Mouse (Mus musculus): Measurements from ENCODE around the gene Kdm5a. TPM values are rescaled to one million over a fixed set of nuclear protein-coding genes. Genes with fewer than 3 reads are reported as not detected.

Gene Kdm5a
- polyA plus RNA-seq, 1 experiment from 2014 or later = 39.4 TPM

GRCm38 (mm10) chr6:120356951-120357945 is 6.7 kb upstream of the Kdm5a start:
- H3K4me2 ChIP-seq (ENCODE audit: low read depth, low read length) = peak overlapping the region; percentile 77
- peak overlapping the region; percentile 75 for H3K9ac ChIP-seq (ENCODE audit: low read length)
- H3K9me3 ChIP-seq (replicated peaks; ENCODE audit: control insufficient read depth, low read length) = no peaks in the 10 kb centered on the region
- H3K27me3 ChIP-seq (ENCODE audit: control insufficient read depth, insufficient read depth, low read length) = no peaks in the 10 kb centered on the region
- H3K36me3 ChIP-seq (ENCODE audit: control insufficient read depth, insufficient read depth, low read length) = no peaks in the 10 kb centered on the region
- ATAC-seq (ENCODE audit: insufficient read depth, low FRiP score) = peak; percentile 98
- H3K27ac ChIP-seq (ENCODE audit: low read length) = peak overlapping the region; percentile 86
- WGBS = under 1% methylated on average over 31 of the region's 31 CpGs
- H3K4me3 ChIP-seq (replicated peaks; ENCODE audit: low read length) = peak overlapping the region; percentile 68
- H3K4me1 ChIP-seq (ENCODE audit: control insufficient read depth, insufficient read depth, low read length) = peaks cover 6% of the 10 kb centered on the region

DNA sequence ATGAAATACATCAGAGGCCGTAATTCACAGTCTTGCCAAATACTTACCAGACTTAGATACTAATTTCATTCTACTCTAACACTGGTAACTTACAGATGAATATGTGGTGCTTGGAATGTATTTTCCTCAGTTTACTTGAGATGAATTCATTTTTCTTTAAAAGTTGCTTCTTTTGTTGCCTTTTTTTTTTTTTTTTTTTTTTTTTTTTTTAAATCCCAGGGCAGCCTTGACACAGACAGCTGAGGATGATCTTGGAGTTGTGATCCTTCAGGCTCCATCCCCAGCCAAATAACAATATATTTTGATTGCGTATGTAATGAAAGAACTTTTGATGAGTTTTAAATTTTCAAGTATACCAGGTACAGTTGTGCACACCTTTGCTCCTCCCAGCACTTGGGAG is 1.8 kb upstream of the Kdm5a start:
- peaks cover 9% of the 10 kb centered on the region; the same call in 1 of the 2 replicates for H3K4me1 ChIP-seq (ENCODE audit: control insufficient read depth, insufficient read depth, low read length)
- WGBS = 97% methylated on average over 2 of the region's 2 CpGs
- no peak overlapping the region for H3K4me3 ChIP-seq (replicated peaks; ENCODE audit: low read length)
- 0 out of 2 replicates have a peak, but pooled peaks cover under 1% of the 10 kb centered on the region for H3K36me3 ChIP-seq (ENCODE audit: control insufficient read depth, insufficient read depth, low read length)
- no peak for ATAC-seq (ENCODE audit: insufficient read depth, low FRiP score)
- H3K4me2 ChIP-seq (ENCODE audit: low read depth, low read length) = no peak overlapping the region
- H3K9ac ChIP-seq (ENCODE audit: low read length) = no peak overlapping the region
- H3K9me3 ChIP-seq (replicated peaks; ENCODE audit: control insufficient read depth, low read length) = no peaks in the 10 kb centered on the region
- no peaks in the 10 kb centered on the region for H3K27me3 ChIP-seq (ENCODE audit: control insufficient read depth, insufficient read depth, low read length)
- no peak overlapping the region for H3K27ac ChIP-seq (ENCODE audit: low read length)

- H3K27me3 ChIP-seq (ENCODE audit: control insufficient read depth, insufficient read depth, low read length) = no peaks in the 10 kb centered on the region
- peak overlapping the region; percentile 99 for H3K27ac ChIP-seq (ENCODE audit: low read length)
- no peaks in the 10 kb centered on the region for H3K9me3 ChIP-seq (replicated peaks; ENCODE audit: control insufficient read depth, low read length)
- peak overlapping the region; percentile 91 for H3K9ac ChIP-seq (ENCODE audit: low read length)
- 19% methylated on average over 15 of the region's 15 CpGs for WGBS
- peak; percentile 10; the same call in 1 of the 2 replicates for ATAC-seq (ENCODE audit: insufficient read depth, low FRiP score)
- 0 out of 2 replicates have a peak, but pooled peaks cover 3% of the 10 kb centered on the region for H3K36me3 ChIP-seq (ENCODE audit: control insufficient read depth, insufficient read depth, low read length)
- H3K4me1 ChIP-seq (ENCODE audit: control insufficient read depth, insufficient read depth, low read length) = peaks cover 9% of the 10 kb centered on the region; the same call in 1 of the 2 replicates
- peak overlapping the region; percentile 78 for H3K4me2 ChIP-seq (ENCODE audit: low read depth, low read length)
- peak overlapping the region; percentile 59 for H3K4me3 ChIP-seq (replicated peaks; ENCODE audit: low read length)
Measured at GRCm38 (mm10) chr6:120362774-120363687, 893 bp upstream of the Kdm5a start.

DNA sequence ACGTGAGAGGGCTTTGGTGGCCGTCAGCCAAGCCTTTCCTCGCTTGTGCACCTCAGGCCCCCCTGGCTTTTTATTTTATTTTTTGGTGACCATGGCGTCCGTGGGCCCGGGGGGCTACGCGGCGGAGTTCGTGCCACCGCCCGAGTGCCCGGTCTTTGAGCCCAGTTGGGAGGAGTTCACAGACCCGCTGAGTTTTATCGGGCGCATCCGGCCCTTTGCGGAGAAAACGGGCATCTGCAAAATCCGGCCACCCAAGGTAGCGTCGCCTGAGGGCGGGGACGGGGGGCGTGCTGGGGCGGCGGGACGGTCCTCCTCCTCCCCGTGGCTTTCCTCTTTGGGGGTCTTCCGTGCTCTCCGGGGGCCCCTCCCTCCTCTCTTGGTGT is 590 bp downstream of the Kdm5a start:
- no peaks in the 10 kb centered on the region for H3K27me3 ChIP-seq (ENCODE audit: control insufficient read depth, insufficient read depth, low read length)
- H3K36me3 ChIP-seq (ENCODE audit: control insufficient read depth, insufficient read depth, low read length) = peaks cover 16% of the 10 kb centered on the region; the same call in 1 of the 2 replicates
- peaks cover 9% of the 10 kb centered on the region; the same call in 1 of the 2 replicates for H3K4me1 ChIP-seq (ENCODE audit: control insufficient read depth, insufficient read depth, low read length)
- whole genome bisulfite sequencing = under 1% methylated on average over 31 of the region's 31 CpGs
- peak overlapping the region; percentile 91 for H3K9ac ChIP-seq (ENCODE audit: low read length)
- 0 out of 2 replicates have a peak, but pooled peaks have one; percentile 6 for ATAC-seq (ENCODE audit: insufficient read depth, low FRiP score)
- H3K4me3 ChIP-seq (replicated peaks; ENCODE audit: low read length) = peak overlapping the region; percentile 59
- peak overlapping the region; percentile 95 for H3K4me2 ChIP-seq (ENCODE audit: low read depth, low read length)
- peak overlapping the region; percentile 99 for H3K27ac ChIP-seq (ENCODE audit: low read length)
- H3K9me3 ChIP-seq (replicated peaks; ENCODE audit: control insufficient read depth, low read length) = no peaks in the 10 kb centered on the region

GRCm38 (mm10) chr6:120365051-120365450 is 1.1 kb downstream of the Kdm5a start:
- peak overlapping the region; percentile 95 for H3K4me2 ChIP-seq (ENCODE audit: low read depth, low read length)
- H3K36me3 ChIP-seq (ENCODE audit: control insufficient read depth, insufficient read depth, low read length) = peaks cover 20% of the 10 kb centered on the region; the same call in 1 of the 2 replicates
- 3% methylated on average over 15 of the region's 15 CpGs for WGBS
- H3K27ac ChIP-seq (ENCODE audit: low read length) = no peak overlapping the region
- no peak for ATAC-seq (ENCODE audit: insufficient read depth, low FRiP score)
- H3K4me3 ChIP-seq (replicated peaks; ENCODE audit: low read length) = peak overlapping the region; percentile 59
- H3K4me1 ChIP-seq (ENCODE audit: control insufficient read depth, insufficient read depth, low read length) = peaks cover 9% of the 10 kb centered on the region; the same call in 1 of the 2 replicates
- H3K27me3 ChIP-seq (ENCODE audit: control insufficient read depth, insufficient read depth, low read length) = no peaks in the 10 kb centered on the region
- no peaks in the 10 kb centered on the region for H3K9me3 ChIP-seq (replicated peaks; ENCODE audit: control insufficient read depth, low read length)
- peak overlapping the region; percentile 91 for H3K9ac ChIP-seq (ENCODE audit: low read length)

DNA sequence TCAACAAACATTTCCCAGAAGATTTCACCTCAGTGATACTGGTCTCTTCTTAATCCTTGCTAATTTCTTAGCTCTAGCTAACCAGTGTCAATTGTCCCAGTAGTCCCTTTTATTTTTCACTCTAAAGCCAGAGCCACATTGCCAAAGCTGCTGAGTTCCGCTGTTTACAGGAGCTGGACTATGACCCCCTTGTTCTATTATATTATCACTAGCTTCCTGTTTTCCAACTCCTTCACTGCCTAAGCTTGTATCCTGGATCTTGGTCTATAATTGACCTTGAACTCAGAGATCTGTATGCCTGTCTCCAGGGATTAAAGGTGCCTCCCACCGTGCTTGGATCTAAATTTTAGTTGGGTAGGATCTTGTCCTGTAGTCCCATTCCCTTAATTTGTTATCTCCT is 12.8 kb downstream of the Kdm5a start:
- no peak for ATAC-seq (ENCODE audit: insufficient read depth, low FRiP score)
- no peaks in the 10 kb centered on the region for H3K9me3 ChIP-seq (replicated peaks; ENCODE audit: control insufficient read depth, low read length)
- WGBS = 82% methylated on average over 2 of the region's 2 CpGs
- H3K27me3 ChIP-seq (ENCODE audit: control insufficient read depth, insufficient read depth, low read length) = no peaks in the 10 kb centered on the region
- no peak overlapping the region for H3K4me3 ChIP-seq (replicated peaks; ENCODE audit: low read length)
- H3K4me2 ChIP-seq (ENCODE audit: low read depth, low read length) = no peak overlapping the region
- H3K4me1 ChIP-seq (ENCODE audit: control insufficient read depth, insufficient read depth, low read length) = no peaks in the 10 kb centered on the region
- H3K36me3 ChIP-seq (ENCODE audit: control insufficient read depth, insufficient read depth, low read length) = peaks cover 41% of the 10 kb centered on the region
- H3K9ac ChIP-seq (ENCODE audit: low read length) = no peak overlapping the region
- H3K27ac ChIP-seq (ENCODE audit: low read length) = no peak overlapping the region

GRCm38 (mm10) chr6:120390054-120390453 is 26.1 kb downstream of the Kdm5a start:
- Histone ChIP-seq H3K27ac (ENCODE audit: low read length) (no peak overlapping the region), H3K4me1 (ENCODE audit: control insufficient read depth, insufficient read depth, low read length) (no peaks in the 10 kb centered on the region), H3K4me3 (replicated peaks; ENCODE audit: low read length) (no peak overlapping the region), H3K9ac (ENCODE audit: low read length) (no peak overlapping the region), H3K4me2 (ENCODE audit: low read depth, low read length) (no peak overlapping the region), H3K9me3 (replicated peaks; ENCODE audit: control insufficient read depth, low read length) (no peaks in the 10 kb centered on the region), H3K36me3 (ENCODE audit: control insufficient read depth, insufficient read depth, low read length) (peaks cover 20% of the 10 kb centered on the region), H3K27me3 (ENCODE audit: control insufficient read depth, insufficient read depth, low read length) (no peaks in the 10 kb centered on the region)
- no peak for ATAC-seq (ENCODE audit: insufficient read depth, low FRiP score)
- WGBS = 81% methylated on average over 3 of the region's 3 CpGs

DNA sequence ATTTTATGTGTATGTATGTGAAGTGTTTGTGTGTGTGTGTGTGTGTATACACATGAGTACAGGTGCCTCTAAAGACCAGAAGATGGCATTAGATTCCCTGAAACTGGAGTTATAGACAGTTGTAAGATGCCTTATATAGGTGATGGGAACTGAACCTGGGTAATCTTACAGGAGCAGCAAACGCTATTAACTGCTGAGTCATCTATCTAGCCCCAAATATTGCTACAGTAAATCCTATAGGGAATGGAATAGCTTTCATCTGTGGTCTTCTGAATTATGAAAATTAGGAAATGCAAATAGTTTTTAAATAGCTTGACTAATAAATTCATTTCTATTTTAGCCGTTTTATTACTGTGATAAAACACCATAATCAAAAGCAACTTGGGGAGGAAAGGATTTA is 28.9 kb downstream of the Kdm5a start:
- no peak overlapping the region for H3K4me3 ChIP-seq (replicated peaks; ENCODE audit: low read length)
- no peak overlapping the region for H3K27ac ChIP-seq (ENCODE audit: low read length)
- peaks cover 21% of the 10 kb centered on the region; the same call in 1 of the 2 replicates for H3K36me3 ChIP-seq (ENCODE audit: control insufficient read depth, insufficient read depth, low read length)
- no peaks in the 10 kb centered on the region for H3K4me1 ChIP-seq (ENCODE audit: control insufficient read depth, insufficient read depth, low read length)
- H3K27me3 ChIP-seq (ENCODE audit: control insufficient read depth, insufficient read depth, low read length) = no peaks in the 10 kb centered on the region
- H3K4me2 ChIP-seq (ENCODE audit: low read depth, low read length) = no peak overlapping the region
- H3K9me3 ChIP-seq (replicated peaks; ENCODE audit: control insufficient read depth, low read length) = no peaks in the 10 kb centered on the region
- ATAC-seq (ENCODE audit: insufficient read depth, low FRiP score) = no peak
- no peak overlapping the region for H3K9ac ChIP-seq (ENCODE audit: low read length)
- WGBS = 91% methylated on average over 2 of the region's 2 CpGs
